In genomic region chr6:117907301-117907978, GRCm38 (mm10) we compare ENCODE assay signal across 7 mouse cellular contexts. TPM values are rescaled to one million over a fixed set of nuclear protein-coding genes. Genes with fewer than 3 reads are reported as not detected.
DNase-seq lines count a peak whose midpoint lies in the region; ATAC-seq and TF ChIP-seq lines count a peak whose summit lies in the region.

No protein-coding gene starts in this region.

- ATAC-seq in inflammation-experienced regulatory T-cells, adult 6 months: peak; percentile 61
- peak; percentile 74 for ATAC-seq in midbrain, embryonic 11.5 days (ENCODE audit: low FRiP score)

- peak; percentile 61 for TF ChIP-seq POLR2A in small intestine, adult 2 months (IDR thresholded peaks at IDR 0.05; ENCODE audit: low read depth, low read length)

- H3K4me3 ChIP-seq in midbrain, embryonic 11.5 days (ENCODE audit: low read depth, low read length): peak overlapping the region; percentile 100
- peak overlapping the region; percentile 93 for H3K4me3 ChIP-seq in small intestine, adult 2 months (ENCODE audit: low read depth, low read length)

- no peaks in the 10 kb centered on the region for H3K36me3 ChIP-seq in midbrain, embryonic 11.5 days (ENCODE audit: control insufficient read depth, insufficient read depth, low read length)
- H3K36me3 ChIP-seq in small intestine, adult 2 months (ENCODE audit: control insufficient read depth, insufficient read depth, low read length): no peaks in the 10 kb centered on the region

- peak overlapping the region; percentile 93 for H3K9ac ChIP-seq in midbrain, embryonic 11.5 days (ENCODE audit: low read length)

- H3K27ac ChIP-seq in midbrain, embryonic 11.5 days (ENCODE audit: low read depth, low read length): peak overlapping the region; percentile 77
- H3K27ac ChIP-seq in small intestine, adult 2 months (ENCODE audit: insufficient read depth, low read depth, low read length): peak overlapping the region; percentile 91

- peaks cover 16% of the 10 kb centered on the region for H3K4me1 ChIP-seq in midbrain, embryonic 11.5 days (ENCODE audit: control insufficient read depth, insufficient read depth, low read length)
- peaks cover 10% of the 10 kb centered on the region; the same call in 1 of the 2 replicates for H3K4me1 ChIP-seq in small intestine, adult 2 months (ENCODE audit: control insufficient read depth, insufficient read depth, insufficient read length, low read length)

- no peaks in the 10 kb centered on the region for H3K9me3 ChIP-seq in midbrain, embryonic 11.5 days (ENCODE audit: control insufficient read depth, low read length)

- under 1% methylated on average over 64 of the region's 77 CpGs for WGBS in midbrain, embryonic 11.5 days
- under 1% methylated on average over 76 of the region's 77 CpGs for WGBS in small intestine, adult 2 months

- no peaks in the 10 kb centered on the region for H3K27me3 ChIP-seq in midbrain, embryonic 11.5 days (ENCODE audit: control insufficient read depth, insufficient read depth, low read length)
- H3K27me3 ChIP-seq in small intestine, adult 2 months (ENCODE audit: control insufficient read depth, insufficient read depth, low read length): no peaks in the 10 kb centered on the region

- peak overlapping the region; percentile 93 for H3K4me2 ChIP-seq in midbrain, embryonic 11.5 days

- TF ChIP-seq CTCF in small intestine, adult 2 months (IDR thresholded peaks at IDR 0.05; ENCODE audit: extremely low read depth, insufficient read length, insufficient replicate concordance, low read depth, low read length): no peak

- intact Hi-C loops in left cerebral cortex, postnatal 4 days (cut with DNase I): no loop called here

- DNase-seq in adrenal gland, adult (ENCODE audit: inconsistent age in 2 of 2, low spot score in 1 of 2): peak; percentile 92 to 96
- peak; percentile 89 for DNase-seq in embryo, embryonic 10 days (ENCODE audit: low spot score)
- peak; percentile 90 for DNase-seq in gastrocnemius, postnatal 10 days
- DNase-seq in left cerebral cortex, postnatal 4 days: peak; percentile 74
- DNase-seq in midbrain, embryonic 11.5 days (ENCODE audit: low spot score, missing footprints): peak; percentile 98

RNA-seq across cellular contexts. Expression of gene Hnrnpf, which starts 7.3 kb away (rescaled TPM):
- total RNA-seq in gastrocnemius, postnatal 10 days (2021): 100 to 1,000 TPM; 199 to 227 TPM
- 1,000 to 10,000 TPM in 1 of 3 experiments, 100 to 1,000 TPM in 2; 776 to 1,009 (median 841) TPM for polyA plus RNA-seq in inflammation-experienced regulatory T-cells, adult 6 months (2017; shearing (Covaris generic))
- total RNA-seq in left cerebral cortex, postnatal 4 days (2021): 100 to 1,000 TPM; 201 to 220 TPM
- polyA plus RNA-seq in midbrain, embryonic 11.5 days (2014; fragmentation: Nextera tagmentation; extraction: Ambion mirVana): 723 and 735 TPM in 2 replicates
- 49.1 and 102 TPM in 2 replicates for polyA plus RNA-seq in small intestine, adult 2 months (2012; rRNA removed)

RNA-seq across cellular contexts. Expression of gene Fxyd4, which starts 30.1 kb away (rescaled TPM):
- total RNA-seq in gastrocnemius, postnatal 10 days (2021): not detected
- 10 to 100 TPM in 2 of 3 experiments, 1 to 10 TPM in 1; 6.1 to 16.1 (median 10.9) TPM for polyA plus RNA-seq in inflammation-experienced regulatory T-cells, adult 6 months (2017; shearing (Covaris generic))
- not detected for total RNA-seq in left cerebral cortex, postnatal 4 days (2021)
- 1.4 and 2.1 TPM in 2 replicates for polyA plus RNA-seq in midbrain, embryonic 11.5 days (2014; fragmentation: Nextera tagmentation; extraction: Ambion mirVana)
- polyA plus RNA-seq in small intestine, adult 2 months (2012; rRNA removed): not detected in 2 replicates

RNA-seq across cellular contexts. Expression of gene Zfp239, which starts 45.5 kb away (rescaled TPM):
- total RNA-seq in gastrocnemius, postnatal 10 days (2021): under 1 TPM; 0.23 to 0.95 TPM
- 1 to 10 TPM; 4.5 to 6.2 (median 4.9) TPM for polyA plus RNA-seq in inflammation-experienced regulatory T-cells, adult 6 months (2017; shearing (Covaris generic))
- 10 to 100 TPM; 21.3 to 22.8 TPM for total RNA-seq in left cerebral cortex, postnatal 4 days (2021)
- 11.8 and 12.5 TPM in 2 replicates for polyA plus RNA-seq in midbrain, embryonic 11.5 days (2014; fragmentation: Nextera tagmentation; extraction: Ambion mirVana)
- polyA plus RNA-seq in small intestine, adult 2 months (2012; rRNA removed): 2.5 and 5.1 TPM in 2 replicates

Comparison
In these comparisons a context has a peak if more than half of its experiments do, and no peak if none do; other contexts are left out.
1. Peak in every context shown above with its lines: DNase-seq, ATAC-seq, H3K4me3 ChIP-seq and H3K27ac ChIP-seq.